Mouse (Mus musculus) heart, embryonic 11.5 days (tissue): Measurements from ENCODE around the gene Bglap2. TPM values are rescaled to one million over a fixed set of nuclear protein-coding genes. Genes with fewer than 3 reads are reported as not detected.
A peak's percentile ranks its signal among the peaks of the same experiment; 100 is the strongest.
"Not testable (repeated sequence)": the region's sequence is repeated elsewhere in the genome, so short reads cannot be mapped to it uniquely, and the experiment has no call there.

Source experiments
- ATAC-seq: fragments of 200-750 bp; cut with Nextera tagmentation; replicated peaks from 2 replicates; pipeline ENCODE4 v1.8.0; 2017; ENCODE audit warnings: moderate library complexity; ENCODE audit not compliant: insufficient number of reproducible peaks, low FRiP score, low TSS enrichment
- H3K27ac ChIP-seq: fragments of 300-500 bp; sonication (generic); 2 replicates; pipeline ENCODE4 v1.5.1; 2014; ENCODE audit warnings: mild to moderate bottlenecking, low read depth, low read length
- H3K27me3 ChIP-seq: fragments of 300-500 bp; sonication (generic); 2 replicates; pipeline ENCODE4 v1.6.1; 2014; ENCODE audit warnings: mild to moderate bottlenecking, low read length, mixed read lengths; ENCODE audit not compliant: control insufficient read depth, insufficient read depth
- H3K36me3 ChIP-seq: fragments of 300-500 bp; sonication (generic); 2 replicates; pipeline ENCODE4 v1.6.1; 2014; ENCODE audit warnings: mild to moderate bottlenecking, low read length, moderate library complexity, mixed read lengths; ENCODE audit not compliant: control insufficient read depth, insufficient read depth
- H3K4me1 ChIP-seq: fragments of 300-500 bp; sonication (generic); 2 replicates; pipeline ENCODE4 v1.6.1; 2014; ENCODE audit warnings: low read length; ENCODE audit not compliant: control insufficient read depth, insufficient read depth
- H3K4me2 ChIP-seq: fragments of 300-500 bp; sonication (generic); 2 replicates; pipeline ENCODE4 v1.6.1; 2014; ENCODE audit warnings: mild to moderate bottlenecking, moderate library complexity
- H3K4me3 ChIP-seq: fragments of 300-500 bp; sonication (generic); 2 replicates; pipeline ENCODE4 v1.5.1; 2014; ENCODE audit warnings: low read depth, low read length
- H3K9ac ChIP-seq: fragments of 300-500 bp; sonication (generic); 2 replicates; pipeline ENCODE4 v1.6.1; 2014; ENCODE audit warnings: mild to moderate bottlenecking, low read depth, low read length, moderate library complexity
- H3K9me3 ChIP-seq: fragments of 300-500 bp; sonication (generic); replicated peaks from 2 replicates; pipeline ENCODE4 v1.6.1; 2016; ENCODE audit warnings: low read length; ENCODE audit not compliant: control insufficient read depth
- WGBS: fragments of 180-500 bp; shearing (Covaris S2); extraction: QIAGEN DNeasy Blood & Tissue Kit; methylation state at CpG from one replicate; pipeline ENCODE4 v1.1.7; 2014; ENCODE audit not compliant: insufficient replicate concordance; 5-methylcytosine and 5-hydroxymethylcytosine counted together
- polyA plus RNA-seq: library from polyadenylated mRNA; unstranded; fragments of >200 nt; fragmentation: Nextera tagmentation; extraction: Ambion mirVana; gene quantifications from 2 replicates; pipeline ENCODE4 v1.2.1, GENCODE M21; 2014

Bglap2 gene
- polyA plus RNA-seq: not detected in 2 replicates

DNA sequence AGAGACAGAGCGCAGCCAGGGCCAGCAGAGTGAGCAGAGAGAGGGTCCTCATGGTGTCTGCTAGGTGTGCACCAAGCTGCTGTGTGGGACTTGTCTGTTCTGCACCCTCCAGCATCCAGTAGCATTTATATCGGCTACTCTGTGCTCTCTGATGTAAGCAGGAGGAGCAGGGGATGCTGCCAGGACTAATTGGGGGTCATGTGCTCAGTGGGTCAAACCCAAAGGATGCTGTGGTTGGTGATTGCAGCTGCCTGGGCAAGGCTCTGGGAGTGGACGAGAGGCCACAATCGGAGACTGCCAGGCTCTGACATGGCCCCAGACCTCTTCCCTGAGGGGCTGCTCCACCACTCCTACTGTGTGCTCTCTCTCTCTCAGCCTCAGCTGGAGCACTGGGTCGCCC, at the start of gene Bglap2:
Bglap2 (minus strand) TSS at position 101 of the 400 bp plus-strand sequence.
- not testable (repeated sequence) for H3K36me3 ChIP-seq, H3K4me2 ChIP-seq, H3K9ac ChIP-seq, H3K27me3 ChIP-seq, ATAC-seq, H3K27ac ChIP-seq, H3K4me1 ChIP-seq, H3K9me3 ChIP-seq, H3K4me3 ChIP-seq
- WGBS: 65% methylated on average over 4 of the region's 5 CpGs

GRCm38 (mm10) chr3:88427342-88427905, 48.9 kb upstream of the Bglap2 start:
- H3K4me3 ChIP-seq: no peak overlapping the region
- no peaks in the 10 kb centered on the region for H3K27me3 ChIP-seq
- no peak for ATAC-seq
- H3K9me3 ChIP-seq: no peaks in the 10 kb centered on the region
- peaks cover 10% of the 10 kb centered on the region for H3K4me1 ChIP-seq
- no peak overlapping the region for H3K27ac ChIP-seq
- no peak overlapping the region for H3K4me2 ChIP-seq
- no peak overlapping the region for H3K9ac ChIP-seq
- no peaks in the 10 kb centered on the region for H3K36me3 ChIP-seq
- WGBS: 60% methylated on average over 4 of the region's 4 CpGs

DNA sequence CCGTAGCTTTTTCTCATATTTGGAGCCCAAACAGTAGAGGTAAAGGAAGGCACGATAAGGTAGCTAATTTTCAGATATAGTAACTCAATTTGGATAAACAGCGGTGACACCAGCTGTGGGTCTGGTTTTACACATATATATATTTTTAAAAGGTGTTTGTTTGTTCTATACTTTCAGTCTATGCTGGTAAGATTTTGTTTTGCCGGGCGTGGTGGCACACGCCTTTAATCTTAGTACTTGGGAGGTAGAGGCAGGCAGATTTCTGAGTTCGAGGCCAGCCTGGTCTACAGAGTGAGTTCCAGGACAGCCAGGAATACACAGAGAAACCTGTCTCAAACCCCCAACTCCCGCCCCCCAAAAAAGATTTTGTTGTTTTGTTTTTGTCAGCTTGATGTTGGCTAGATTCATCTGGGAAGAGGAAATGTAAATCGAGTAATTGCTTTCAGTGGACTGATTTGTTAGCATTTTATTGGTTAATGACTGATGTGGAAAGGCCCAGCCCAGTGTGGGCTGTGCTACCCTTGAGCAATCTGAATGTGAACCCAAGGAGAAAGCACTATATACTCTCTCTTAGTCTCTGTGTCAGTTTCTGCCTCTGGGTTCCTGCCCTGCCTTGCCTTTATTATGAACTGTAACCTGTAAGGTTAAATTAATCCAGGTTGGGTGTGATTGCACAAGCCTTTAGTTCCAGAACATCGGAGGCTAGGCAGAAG, 47.4 kb upstream of the Bglap2 start:
- Histone ChIP-seq H3K4me1 (peaks cover 14% of the 10 kb centered on the region), H3K36me3 (peaks cover 1% of the 10 kb centered on the region; the same call in 1 of the 2 replicates), H3K27ac (no peak overlapping the region), H3K9me3 (no peaks in the 10 kb centered on the region), H3K27me3 (no peaks in the 10 kb centered on the region), H3K9ac (no peak overlapping the region), H3K4me3 (no peak overlapping the region), H3K4me2 (no peak overlapping the region)
- WGBS: 82% methylated on average over 10 of the region's 10 CpGs
- no peak for ATAC-seq

GRCm38 (mm10) chr3:88425330-88425689, 46.8 kb upstream of the Bglap2 start:
- H3K4me3 ChIP-seq: peak overlapping the region; percentile 91
- H3K9me3 ChIP-seq: no peaks in the 10 kb centered on the region
- 10% methylated on average over 2 of the region's 2 CpGs for WGBS
- peaks cover 14% of the 10 kb centered on the region for H3K4me1 ChIP-seq
- peak overlapping the region; percentile 95 for H3K4me2 ChIP-seq
- no peak overlapping the region for H3K27ac ChIP-seq
- no peak for ATAC-seq
- 0 out of 2 replicates have a peak overlapping the region, but pooled peaks have one; percentile 1 for H3K9ac ChIP-seq
- H3K27me3 ChIP-seq: no peaks in the 10 kb centered on the region
- H3K36me3 ChIP-seq: peaks cover 5% of the 10 kb centered on the region

- WGBS: 1% methylated on average over 35 of the region's 35 CpGs
- Histone ChIP-seq H3K27me3 (no peaks in the 10 kb centered on the region), H3K4me1 (peaks cover 14% of the 10 kb centered on the region), H3K4me2 (peak within 1 kb of the TSS; percentile 95), H3K4me3 (peak within 1 kb of the TSS; percentile 91), H3K27ac (0 out of 2 replicates have a peak within 1 kb of the TSS, but pooled peaks have one; percentile 35), H3K36me3 (peaks cover 7% of the 10 kb centered on the region), H3K9ac (peak within 1 kb of the TSS; percentile 77), H3K9me3 (no peaks in the 10 kb centered on the region)
- ATAC-seq: peak; percentile 95
These were observed 46.3 kb upstream of the Bglap2 start, which contains the start of gene Slc25a44 for GRCm38 (mm10) chr3:88424605-88425329. Gene Slc25a44, minus strand, starts transcription at chr3:88425139.

GRCm38 (mm10) chr3:88422020-88422720, 43.7 kb upstream of the Bglap2 start:
- H3K4me2 ChIP-seq: no peak overlapping the region
- H3K27ac ChIP-seq: no peak overlapping the region
- peaks cover 14% of the 10 kb centered on the region for H3K4me1 ChIP-seq
- WGBS: 36% methylated on average over 9 of the region's 9 CpGs
- no peaks in the 10 kb centered on the region for H3K27me3 ChIP-seq
- peaks cover 9% of the 10 kb centered on the region for H3K36me3 ChIP-seq
- H3K9me3 ChIP-seq: no peaks in the 10 kb centered on the region
- no peak overlapping the region; the same call in 1 of the 2 replicates for H3K9ac ChIP-seq
- H3K4me3 ChIP-seq: no peak overlapping the region
- ATAC-seq: no peak

DNA sequence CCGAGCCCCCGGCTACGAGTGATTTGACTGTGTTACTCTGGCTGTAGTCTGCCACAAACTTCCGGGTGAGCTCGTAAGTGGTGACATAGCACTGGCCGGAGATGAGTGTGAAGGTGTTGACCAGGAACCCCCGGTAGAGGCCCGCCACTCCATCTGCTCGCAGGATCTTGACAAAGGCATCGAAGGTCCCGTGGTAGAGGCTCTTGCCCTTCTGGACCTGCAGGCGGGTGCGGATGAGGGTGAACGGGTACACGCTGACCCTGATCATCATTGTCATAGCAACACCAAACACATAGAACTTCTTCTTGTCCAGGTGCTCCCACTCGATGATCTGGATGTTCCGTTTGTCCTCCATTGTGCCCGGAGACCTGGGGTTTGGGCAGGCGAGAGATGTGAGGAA, 42.3 kb upstream of the Bglap2 start:
- no peak overlapping the region for H3K27ac ChIP-seq
- H3K9ac ChIP-seq: no peak overlapping the region
- H3K27me3 ChIP-seq: no peaks in the 10 kb centered on the region
- no peaks in the 10 kb centered on the region for H3K9me3 ChIP-seq
- no peak overlapping the region for H3K4me3 ChIP-seq
- no peak for ATAC-seq
- peaks cover 17% of the 10 kb centered on the region for H3K4me1 ChIP-seq
- 92% methylated on average over 19 of the region's 19 CpGs for WGBS
- peaks cover 9% of the 10 kb centered on the region for H3K36me3 ChIP-seq
- no peak overlapping the region for H3K4me2 ChIP-seq

DNA sequence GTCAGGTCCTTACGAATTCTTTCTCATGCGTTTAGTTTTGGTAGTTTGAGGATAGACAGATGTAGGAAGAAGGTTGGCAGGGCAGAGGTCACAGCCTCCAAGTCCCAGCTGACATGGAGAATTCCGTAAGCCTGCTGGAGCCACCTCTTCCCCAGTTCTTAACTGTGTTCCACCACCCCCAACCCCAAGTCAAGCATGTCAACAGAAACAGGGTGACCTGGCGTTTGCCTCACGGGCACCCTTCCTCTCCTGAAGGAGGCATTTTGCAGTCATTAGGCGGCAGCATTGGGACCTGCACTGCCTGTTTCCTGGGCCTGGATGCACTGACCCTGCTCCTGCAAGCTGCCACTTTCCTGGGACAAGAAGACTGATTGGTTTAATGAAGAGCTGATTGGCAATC, 39.5 kb upstream of the Bglap2 start:
- Histone ChIP-seq H3K27ac (no peak overlapping the region), H3K9me3 (no peaks in the 10 kb centered on the region), H3K4me2 (no peak overlapping the region), H3K9ac (no peak overlapping the region), H3K4me3 (no peak overlapping the region), H3K36me3 (peaks cover 9% of the 10 kb centered on the region), H3K27me3 (no peaks in the 10 kb centered on the region), H3K4me1 (peaks cover 8% of the 10 kb centered on the region; the same call in 1 of the 2 replicates)
- ATAC-seq: no peak
- WGBS: 78% methylated on average over 6 of the region's 6 CpGs
